Mouse (Mus musculus): Measurements from ENCODE around the gene Zfp879. TPM values are rescaled to one million over a fixed set of nuclear protein-coding genes. Genes with fewer than 3 reads are reported as not detected.
A peak's percentile ranks its signal among the peaks of the same experiment; 100 is the strongest.

Zfp879 gene
- polyA plus RNA-seq, 1 experiment from 2014 or later = 2.0 TPM

DNA sequence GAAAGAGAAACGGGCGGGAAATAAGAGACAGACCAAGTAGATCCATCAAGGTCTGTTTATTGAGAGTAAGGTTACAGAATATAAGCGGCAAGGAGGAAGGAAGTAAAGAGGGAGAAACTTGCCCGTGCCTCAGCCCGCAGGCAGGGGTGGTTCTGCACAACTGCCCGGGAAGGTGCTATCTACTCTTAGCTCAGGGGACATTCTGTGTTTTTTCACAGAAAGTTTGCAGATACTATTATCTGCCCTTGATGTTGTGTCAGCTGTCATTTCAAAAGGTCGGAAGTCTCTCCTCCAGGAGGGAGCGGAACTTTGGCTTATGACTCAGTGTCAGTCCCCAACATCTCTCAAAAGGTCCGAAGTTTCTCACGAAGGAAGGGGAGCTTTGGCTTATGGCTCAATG lies 8.0 kb upstream of the Zfp879 start:
- DNase-seq (ENCODE audit: low spot score) (no peak), ATAC-seq (no peak)
- no peaks in the 10 kb centered on the region for H3K36me3 ChIP-seq (ENCODE audit: control insufficient read depth, insufficient read depth, low read length)
- H3K9ac ChIP-seq (ENCODE audit: low read length) = no peak overlapping the region
- H3K4me3 ChIP-seq (ENCODE audit: low read depth, low read length) = no peak overlapping the region
- no peak overlapping the region for H3K4me2 ChIP-seq (ENCODE audit: low read length)
- H3K9me3 ChIP-seq (replicated peaks; ENCODE audit: control insufficient read depth, low read length) = no peaks in the 10 kb centered on the region
- H3K27me3 ChIP-seq (replicated peaks; ENCODE audit: control insufficient read depth, insufficient read depth, low read length) = peaks cover 57% of the 10 kb centered on the region
- H3K27ac ChIP-seq (ENCODE audit: low read depth, low read length) = no peak overlapping the region
- H3K4me1 ChIP-seq (ENCODE audit: control insufficient read depth, insufficient read depth, low read length) = peaks cover 8% of the 10 kb centered on the region; the same call in 1 of the 2 replicates
- 16% methylated on average over 10 of the region's 10 CpGs for WGBS

DNA sequence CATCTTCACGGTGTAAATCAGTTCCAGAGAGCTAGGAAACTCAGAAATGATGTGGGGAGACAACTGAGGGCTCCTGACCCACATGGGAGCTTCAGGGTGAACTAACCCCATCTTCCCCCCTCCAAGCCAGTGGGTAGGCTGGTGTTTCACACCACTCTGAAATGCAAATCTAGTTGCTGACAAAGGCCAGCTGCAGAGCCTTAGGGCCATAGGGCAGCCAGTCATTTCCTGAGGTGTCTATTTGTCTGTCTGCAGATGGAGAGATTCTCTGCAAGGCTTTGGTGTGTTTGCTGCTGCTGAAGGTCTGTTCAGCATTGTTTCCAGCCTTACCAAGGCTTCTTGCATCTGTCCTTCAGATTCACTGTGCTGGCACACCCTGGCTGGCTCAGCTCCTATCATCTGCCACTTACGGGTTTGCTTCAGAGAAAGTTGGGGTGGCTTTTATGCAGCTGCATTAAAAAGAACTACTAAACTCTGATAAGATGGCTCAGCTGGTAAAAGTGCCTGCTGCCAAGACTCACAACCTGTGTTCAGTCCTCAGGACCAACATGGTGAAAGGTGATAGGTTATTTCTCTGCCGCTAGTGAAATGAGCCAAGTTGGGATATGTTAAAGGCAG lies 7.3 kb upstream of the Zfp879 start:
- Histone ChIP-seq H3K9me3 (replicated peaks; ENCODE audit: control insufficient read depth, low read length) (no peaks in the 10 kb centered on the region), H3K4me2 (ENCODE audit: low read length) (no peak overlapping the region), H3K27me3 (replicated peaks; ENCODE audit: control insufficient read depth, insufficient read depth, low read length) (peaks cover 57% of the 10 kb centered on the region), H3K9ac (ENCODE audit: low read length) (no peak overlapping the region), H3K4me1 (ENCODE audit: control insufficient read depth, insufficient read depth, low read length) (peaks cover 8% of the 10 kb centered on the region; the same call in 1 of the 2 replicates), H3K36me3 (ENCODE audit: control insufficient read depth, insufficient read depth, low read length) (no peaks in the 10 kb centered on the region), H3K4me3 (ENCODE audit: low read depth, low read length) (no peak overlapping the region), H3K27ac (ENCODE audit: low read depth, low read length) (no peak overlapping the region)
- DNase-seq (ENCODE audit: low spot score) = no peak
- no peak for ATAC-seq
- whole genome bisulfite sequencing = 44% methylated on average over 3 of the region's 3 CpGs

DNA sequence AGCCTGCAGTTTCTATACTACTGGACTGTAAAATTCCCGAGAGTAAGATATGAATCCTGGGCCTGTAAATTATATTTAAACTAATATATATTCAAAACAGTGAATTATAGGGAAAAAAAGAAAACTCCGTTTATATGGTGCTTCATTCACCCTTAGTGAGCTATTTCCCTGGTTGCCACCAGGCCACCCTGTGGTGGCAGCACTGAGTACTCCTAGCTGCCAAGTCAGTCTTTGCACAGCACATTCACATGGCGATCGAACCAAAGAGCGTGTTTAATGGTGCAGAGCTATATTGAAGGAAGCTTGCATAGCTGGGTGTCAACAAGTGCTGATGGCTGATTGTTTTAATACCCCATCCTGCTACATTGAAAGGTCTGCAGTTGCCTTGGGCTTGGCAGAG lies 5.7 kb upstream of the Zfp879 start:
- no peaks in the 10 kb centered on the region for H3K9me3 ChIP-seq (replicated peaks; ENCODE audit: control insufficient read depth, low read length)
- peak; percentile 23 for DNase-seq (ENCODE audit: low spot score)
- H3K27me3 ChIP-seq (replicated peaks; ENCODE audit: control insufficient read depth, insufficient read depth, low read length) = peaks cover 44% of the 10 kb centered on the region
- ATAC-seq = no peak
- no peak overlapping the region for H3K4me2 ChIP-seq (ENCODE audit: low read length)
- H3K36me3 ChIP-seq (ENCODE audit: control insufficient read depth, insufficient read depth, low read length) = no peaks in the 10 kb centered on the region
- H3K27ac ChIP-seq (ENCODE audit: low read depth, low read length) = no peak overlapping the region
- H3K4me3 ChIP-seq (ENCODE audit: low read depth, low read length) = no peak overlapping the region
- H3K4me1 ChIP-seq (ENCODE audit: control insufficient read depth, insufficient read depth, low read length) = peaks cover 8% of the 10 kb centered on the region; the same call in 1 of the 2 replicates
- H3K9ac ChIP-seq (ENCODE audit: low read length) = no peak overlapping the region
- 61% methylated on average over 5 of the region's 5 CpGs for WGBS

DNA sequence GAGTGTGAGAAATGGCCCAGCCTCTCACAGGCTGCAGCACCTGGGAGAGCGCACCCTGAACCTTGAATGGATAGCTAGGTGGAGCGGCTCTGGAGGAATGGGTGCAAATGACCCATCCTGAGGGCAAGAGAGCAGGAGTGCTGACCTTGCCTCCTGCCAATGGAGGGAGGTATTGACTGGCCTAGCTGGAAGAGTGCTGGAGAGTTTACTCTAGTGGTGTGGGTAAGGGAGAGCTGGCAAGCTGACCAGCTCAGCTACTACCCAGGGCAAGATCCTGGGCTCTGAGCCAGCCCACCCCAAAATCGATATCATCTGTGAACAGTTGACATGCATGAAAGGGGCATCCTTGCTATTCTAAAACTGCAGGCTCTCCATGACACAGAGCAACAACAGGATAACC lies 4.6 kb upstream of the Zfp879 start:
- Histone ChIP-seq H3K9me3 (replicated peaks; ENCODE audit: control insufficient read depth, low read length) (no peaks in the 10 kb centered on the region), H3K27me3 (replicated peaks; ENCODE audit: control insufficient read depth, insufficient read depth, low read length) (peaks cover 33% of the 10 kb centered on the region), H3K27ac (ENCODE audit: low read depth, low read length) (no peak overlapping the region), H3K4me1 (ENCODE audit: control insufficient read depth, insufficient read depth, low read length) (peaks cover 3% of the 10 kb centered on the region; the same call in 1 of the 2 replicates), H3K9ac (ENCODE audit: low read length) (no peak overlapping the region), H3K4me2 (ENCODE audit: low read length) (no peak overlapping the region), H3K36me3 (ENCODE audit: control insufficient read depth, insufficient read depth, low read length) (no peaks in the 10 kb centered on the region), H3K4me3 (ENCODE audit: low read depth, low read length) (no peak overlapping the region)
- DNase-seq (ENCODE audit: low spot score) = no peak
- 92% methylated on average over 3 of the region's 3 CpGs for WGBS
- ATAC-seq = no peak

DNA sequence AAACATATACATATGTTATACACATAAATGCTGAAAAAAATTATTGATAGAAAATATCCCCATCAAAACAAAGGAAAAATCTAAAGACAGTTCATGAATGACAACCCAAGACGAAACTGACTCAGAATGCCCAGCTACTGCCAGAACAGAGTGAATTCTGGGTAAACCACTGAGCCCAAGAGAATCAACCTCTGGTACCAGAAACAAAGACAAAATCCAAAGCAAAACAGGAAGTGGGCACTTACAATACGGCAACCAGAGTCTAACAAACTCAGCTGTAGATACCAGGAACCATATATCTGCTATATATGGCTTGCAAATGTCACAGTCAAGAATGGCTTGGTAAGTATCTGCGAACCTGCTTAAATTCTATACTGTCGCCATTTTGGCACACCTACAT lies 5.6 kb downstream of the Zfp879 start:
- Histone ChIP-seq H3K4me3 (ENCODE audit: low read depth, low read length) (no peak overlapping the region), H3K27me3 (replicated peaks; ENCODE audit: control insufficient read depth, insufficient read depth, low read length) (no peaks in the 10 kb centered on the region), H3K9ac (ENCODE audit: low read length) (no peak overlapping the region), H3K4me2 (ENCODE audit: low read length) (no peak overlapping the region), H3K9me3 (replicated peaks; ENCODE audit: control insufficient read depth, low read length) (no peaks in the 10 kb centered on the region), H3K36me3 (ENCODE audit: control insufficient read depth, insufficient read depth, low read length) (peaks cover 10% of the 10 kb centered on the region; the same call in 1 of the 2 replicates), H3K27ac (ENCODE audit: low read depth, low read length) (no peak overlapping the region), H3K4me1 (ENCODE audit: control insufficient read depth, insufficient read depth, low read length) (peaks cover 7% of the 10 kb centered on the region)
- no peak for DNase-seq (ENCODE audit: low spot score)
- 90% methylated on average over 4 of the region's 4 CpGs for WGBS
- ATAC-seq = no peak

- H3K36me3 ChIP-seq (ENCODE audit: control insufficient read depth, insufficient read depth, low read length) = peaks cover 35% of the 10 kb centered on the region
- H3K27me3 ChIP-seq (replicated peaks; ENCODE audit: control insufficient read depth, insufficient read depth, low read length) = no peaks in the 10 kb centered on the region
- H3K4me2 ChIP-seq (ENCODE audit: low read length) = peak within 1 kb of the TSS; percentile 76
- peaks cover 9% of the 10 kb centered on the region for H3K4me1 ChIP-seq (ENCODE audit: control insufficient read depth, insufficient read depth, low read length)
- WGBS = under 1% methylated on average over 44 of the region's 45 CpGs
- H3K9ac ChIP-seq (ENCODE audit: low read length) = peak within 1 kb of the TSS; percentile 93
- peak; percentile 99 for ATAC-seq
- peak within 1 kb of the TSS; percentile 77 for H3K4me3 ChIP-seq (ENCODE audit: low read depth, low read length)
- peak within 1 kb of the TSS; percentile 48; the same call in 1 of the 2 replicates for H3K27ac ChIP-seq (ENCODE audit: low read depth, low read length)
- peak; percentile 95 for DNase-seq (ENCODE audit: low spot score)
- no peaks in the 10 kb centered on the region for H3K9me3 ChIP-seq (replicated peaks; ENCODE audit: control insufficient read depth, low read length)
Observed at GRCm38 (mm10) chr11:50827010-50827953, 14.1 kb downstream of the Zfp879 start, which contains the start of gene Zfp354c. Zfp354c (minus strand) TSS chr11:50827724.

DNA sequence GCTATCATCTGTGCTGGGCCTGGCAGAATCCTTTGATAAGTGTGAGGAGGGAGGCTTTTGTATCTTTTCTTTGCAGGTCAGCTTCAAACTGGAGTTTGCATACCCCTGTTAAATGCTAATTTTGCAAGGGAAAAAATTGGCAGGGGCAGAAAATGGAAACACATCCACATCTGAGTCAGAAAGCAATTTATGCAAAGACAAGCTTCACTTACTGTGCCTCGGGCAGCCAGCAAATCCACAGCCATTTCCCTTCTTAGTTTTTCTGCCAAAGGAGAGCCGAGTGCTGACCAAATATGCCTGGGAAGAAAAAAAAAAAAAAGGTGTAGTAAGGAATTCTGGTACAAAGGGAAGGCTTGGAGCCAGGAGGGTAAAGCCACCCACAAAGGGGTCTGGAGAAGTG lies 15.1 kb downstream of the Zfp879 start:
- peak overlapping the region; percentile 77; the same call in 1 of the 2 replicates for H3K4me3 ChIP-seq (ENCODE audit: low read depth, low read length)
- peaks cover 45% of the 10 kb centered on the region for H3K36me3 ChIP-seq (ENCODE audit: control insufficient read depth, insufficient read depth, low read length)
- H3K9me3 ChIP-seq (replicated peaks; ENCODE audit: control insufficient read depth, low read length) = no peaks in the 10 kb centered on the region
- peak overlapping the region; percentile 93 for H3K9ac ChIP-seq (ENCODE audit: low read length)
- 52% methylated on average over 2 of the region's 2 CpGs for WGBS
- no peak for DNase-seq (ENCODE audit: low spot score)
- no peak overlapping the region for H3K27ac ChIP-seq (ENCODE audit: low read depth, low read length)
- H3K27me3 ChIP-seq (replicated peaks; ENCODE audit: control insufficient read depth, insufficient read depth, low read length) = no peaks in the 10 kb centered on the region
- peak overlapping the region; percentile 76 for H3K4me2 ChIP-seq (ENCODE audit: low read length)
- no peak for ATAC-seq
- peaks cover 9% of the 10 kb centered on the region for H3K4me1 ChIP-seq (ENCODE audit: control insufficient read depth, insufficient read depth, low read length)

GRCm38 (mm10) chr11:50814233-50814632 lies 27.1 kb downstream of the Zfp879 start:
- DNase-seq (ENCODE audit: low spot score) = no peak
- H3K4me1 ChIP-seq (ENCODE audit: control insufficient read depth, insufficient read depth, low read length) = no peaks in the 10 kb centered on the region
- no peak overlapping the region for H3K4me3 ChIP-seq (ENCODE audit: low read depth, low read length)
- H3K27me3 ChIP-seq (replicated peaks; ENCODE audit: control insufficient read depth, insufficient read depth, low read length) = no peaks in the 10 kb centered on the region
- no peak for ATAC-seq
- no peak overlapping the region for H3K4me2 ChIP-seq (ENCODE audit: low read length)
- no peak overlapping the region for H3K27ac ChIP-seq (ENCODE audit: low read depth, low read length)
- 99% methylated on average over 4 of the region's 4 CpGs for WGBS
- H3K36me3 ChIP-seq (ENCODE audit: control insufficient read depth, insufficient read depth, low read length) = peaks cover 87% of the 10 kb centered on the region
- no peak overlapping the region for H3K9ac ChIP-seq (ENCODE audit: low read length)
- H3K9me3 ChIP-seq (replicated peaks; ENCODE audit: control insufficient read depth, low read length) = peaks cover 47% of the 10 kb centered on the region

GRCm38 (mm10) chr11:50798836-50799235 lies 42.5 kb downstream of the Zfp879 start:
- no peak overlapping the region for H3K27ac ChIP-seq (ENCODE audit: low read depth, low read length)
- ATAC-seq (no peak), DNase-seq (ENCODE audit: low spot score) (no peak)
- H3K4me1 ChIP-seq (ENCODE audit: control insufficient read depth, insufficient read depth, low read length) = no peaks in the 10 kb centered on the region
- H3K9me3 ChIP-seq (replicated peaks; ENCODE audit: control insufficient read depth, low read length) = no peaks in the 10 kb centered on the region
- H3K36me3 ChIP-seq (ENCODE audit: control insufficient read depth, insufficient read depth, low read length) = no peaks in the 10 kb centered on the region
- H3K9ac ChIP-seq (ENCODE audit: low read length) = no peak overlapping the region
- no peak overlapping the region for H3K4me3 ChIP-seq (ENCODE audit: low read depth, low read length)
- no peaks in the 10 kb centered on the region for H3K27me3 ChIP-seq (replicated peaks; ENCODE audit: control insufficient read depth, insufficient read depth, low read length)
- H3K4me2 ChIP-seq (ENCODE audit: low read length) = no peak overlapping the region
